Mouse (Mus musculus) heart, embryonic 13.5 days (tissue): ENCODE results near the gene Bmp4. TPM values are rescaled to one million over a fixed set of nuclear protein-coding genes. Genes with fewer than 3 reads are reported as not detected.

ENCODE experiments used
- ATAC-seq: fragments of 200-750 bp; cut with Nextera tagmentation; 2 replicates; pipeline ENCODE4 v1.8.0; 2017; ENCODE audit warnings: moderate TSS enrichment; ENCODE audit not compliant: insufficient number of reproducible peaks, low FRiP score, low TSS enrichment; ENCODE audit errors: extremely low read depth
- H3K27ac ChIP-seq: fragments of 300-500 bp; sonication (generic); replicated peaks from 2 replicates; pipeline ENCODE4 v1.5.1; 2015; ENCODE audit warnings: moderate library complexity, mild to moderate bottlenecking, inconsistent platforms
- H3K27me3 ChIP-seq: fragments of 300-500 bp; sonication (generic); replicated peaks from 2 replicates; pipeline ENCODE4 v1.6.1; 2015; ENCODE audit warnings: mild to moderate bottlenecking, inconsistent platforms
- H3K36me3 ChIP-seq: fragments of 300-500 bp; sonication (generic); 2 replicates; pipeline ENCODE4 v1.6.1; 2015; ENCODE audit warnings: mild to moderate bottlenecking, inconsistent platforms
- H3K4me1 ChIP-seq: fragments of 300-500 bp; sonication (generic); 2 replicates; pipeline ENCODE4 v1.6.1; 2015; ENCODE audit warnings: inconsistent platforms
- H3K4me2 ChIP-seq: fragments of 300-500 bp; sonication (generic); 2 replicates; pipeline ENCODE4 v1.6.1; 2015; ENCODE audit warnings: inconsistent platforms, mild to moderate bottlenecking, moderate library complexity
- H3K4me3 ChIP-seq: fragments of 300-500 bp; sonication (generic); 2 replicates; pipeline ENCODE4 v1.5.1; 2015; ENCODE audit warnings: moderate library complexity, mild to moderate bottlenecking, inconsistent platforms
- H3K9ac ChIP-seq: fragments of 300-500 bp; sonication (generic); 2 replicates; pipeline ENCODE4 v1.6.1; 2015; ENCODE audit warnings: inconsistent platforms, mild to moderate bottlenecking, moderate library complexity
- H3K9me3 ChIP-seq: fragments of 300-500 bp; sonication (generic); 2 replicates; pipeline ENCODE4 v1.6.1; 2016; ENCODE audit warnings: inconsistent platforms
- WGBS: fragments of 180-500 bp; shearing (Covaris S2); methylation state at CpG from one replicate; pipeline ENCODE4 v1.1.7; 2015; ENCODE audit warnings: mixed read lengths; 5-methylcytosine and 5-hydroxymethylcytosine counted together
- polyA plus RNA-seq: library from polyadenylated mRNA; unstranded; fragments of >200 nt; fragmentation: Nextera tagmentation; extraction: Ambion mirVana; gene quantifications from 2 replicates; pipeline ENCODE4 v1.2.1, GENCODE M21; 2015

Bmp4 gene
- polyA plus RNA-seq, 1 experiment from 2014 or later: 23.9 TPM

DNA sequence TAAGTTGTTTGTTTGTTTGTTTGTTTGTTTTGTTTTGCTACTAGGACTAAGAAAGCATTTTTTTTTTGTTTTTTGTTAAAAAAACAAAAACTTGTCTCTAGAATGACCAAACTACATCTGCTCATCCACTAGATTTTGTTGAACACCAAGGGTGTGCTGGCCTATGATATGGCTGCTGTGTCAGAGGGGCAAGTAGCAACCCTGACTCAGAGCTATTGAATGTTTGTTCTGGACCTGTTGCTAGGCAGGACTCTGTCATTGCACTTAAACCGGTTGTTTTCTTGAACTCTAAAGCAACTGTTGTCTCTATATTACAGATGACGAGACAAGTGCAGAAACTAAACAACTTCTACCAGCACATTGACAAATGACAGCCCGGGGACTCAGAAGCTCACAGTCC is 17.9 kb upstream of the Bmp4 start:
- Histone ChIP-seq H3K4me2 (no peak overlapping the region), H3K9ac (no peak overlapping the region), H3K9me3 (no peaks in the 10 kb centered on the region), H3K27ac (no peak overlapping the region), H3K27me3 (no peaks in the 10 kb centered on the region), H3K4me1 (no peaks in the 10 kb centered on the region), H3K36me3 (no peaks in the 10 kb centered on the region), H3K4me3 (no peak overlapping the region)
- ATAC-seq: no peak
- 79% methylated on average over 3 of the region's 3 CpGs for WGBS

DNA sequence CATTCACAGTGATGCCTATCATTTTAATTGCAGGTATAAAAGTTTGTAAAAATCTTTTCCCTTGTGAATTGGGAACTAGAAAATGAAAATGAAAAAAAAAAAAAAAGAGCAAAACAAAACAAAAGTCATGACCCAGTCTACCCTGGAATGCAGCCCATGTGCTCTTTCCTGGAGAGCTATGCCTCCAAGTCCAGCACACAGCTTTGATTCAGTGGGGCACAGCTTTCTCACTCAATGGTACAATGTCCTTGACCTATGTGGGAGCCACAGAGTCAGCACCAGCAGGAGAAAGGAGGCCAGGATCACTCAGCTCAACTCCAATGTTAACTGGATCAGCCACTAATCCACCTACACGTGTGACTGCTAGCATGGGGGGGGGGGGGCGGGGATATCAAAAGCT is 9.5 kb upstream of the Bmp4 start:
- ATAC-seq: no peak
- no peak overlapping the region for H3K9ac ChIP-seq

DNA sequence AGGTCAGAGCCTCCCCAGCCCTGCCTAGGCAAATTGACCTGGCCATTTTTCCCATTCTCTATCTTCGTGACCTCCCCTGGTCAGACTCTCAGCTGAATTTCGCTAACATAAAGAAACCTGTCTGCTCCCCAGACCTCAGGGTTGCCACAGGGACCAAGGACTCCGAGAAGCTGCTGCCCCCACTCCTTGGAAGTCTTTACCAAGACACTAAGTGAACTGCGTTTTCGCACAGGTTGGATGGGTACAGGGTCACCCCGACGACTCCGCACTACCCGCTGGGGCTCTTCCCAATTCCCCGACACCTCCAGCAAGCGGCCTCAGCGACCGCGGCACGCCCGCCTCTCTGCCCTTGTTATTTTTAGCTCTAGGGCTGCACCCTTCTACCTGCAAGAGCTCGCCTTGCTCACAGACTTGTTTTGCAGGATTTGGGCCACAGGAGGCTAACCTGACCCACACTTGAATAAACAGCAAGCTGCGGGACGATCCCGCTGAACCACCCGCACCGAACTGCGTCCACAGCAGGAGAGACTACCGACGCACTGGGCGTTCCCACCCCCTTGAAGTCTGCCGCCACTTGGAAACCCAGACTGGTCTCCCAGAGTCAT is 7.7 kb upstream of the Bmp4 start:
- 3% methylated on average over 27 of the region's 27 CpGs for WGBS
- Histone ChIP-seq H3K4me1 (peaks cover 11% of the 10 kb centered on the region), H3K27ac (no peak overlapping the region), H3K27me3 (peaks cover 33% of the 10 kb centered on the region), H3K9ac (peak overlapping the region; percentile 65), H3K4me3 (peak overlapping the region; percentile 49), H3K36me3 (no peaks in the 10 kb centered on the region), H3K4me2 (peak overlapping the region; percentile 75), H3K9me3 (no peaks in the 10 kb centered on the region)
- ATAC-seq: no peak

More for the DNA sequence above, 9.5 kb upstream of the Bmp4 start:
- Histone ChIP-seq H3K4me1 (peaks cover 11% of the 10 kb centered on the region), H3K4me3 (no peak overlapping the region), H3K27me3 (peaks cover 30% of the 10 kb centered on the region), H3K9me3 (no peaks in the 10 kb centered on the region), H3K4me2 (no peak overlapping the region), H3K27ac (no peak overlapping the region), H3K36me3 (no peaks in the 10 kb centered on the region)
- 54% methylated on average over 2 of the region's 2 CpGs for WGBS

DNA sequence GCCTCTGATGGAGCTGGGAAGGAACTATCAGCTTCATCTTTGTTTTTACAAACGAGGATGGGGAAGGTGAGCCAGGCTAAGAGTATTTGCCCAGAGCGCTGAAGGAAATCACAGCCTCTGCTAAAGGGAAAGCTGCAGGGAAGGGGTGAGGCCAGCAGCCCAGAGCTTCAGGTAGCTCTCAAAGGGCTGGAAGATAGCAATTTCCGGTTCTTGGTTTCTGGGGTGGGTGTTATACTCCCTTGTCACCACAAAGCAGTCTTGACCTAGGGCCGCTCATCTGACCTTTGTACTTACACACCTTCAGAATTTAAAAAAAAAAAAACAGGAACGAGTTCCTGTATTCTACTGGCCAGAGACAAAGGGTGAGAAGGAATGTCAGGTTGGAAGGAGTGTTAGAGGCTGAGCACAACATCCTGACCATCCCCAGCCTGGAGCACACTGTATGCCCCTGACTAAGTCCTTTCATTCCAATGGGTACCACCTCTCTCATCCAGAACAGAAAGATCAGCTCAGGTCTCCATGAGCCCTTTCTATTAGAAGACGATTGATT is 1.2 kb upstream of the Bmp4 start:
- Histone ChIP-seq H3K4me2 (no peak overlapping the region), H3K9ac (no peak overlapping the region), H3K27ac (no peak overlapping the region), H3K36me3 (no peaks in the 10 kb centered on the region), H3K27me3 (peaks cover 52% of the 10 kb centered on the region), H3K4me1 (peaks cover 21% of the 10 kb centered on the region), H3K4me3 (no peak overlapping the region), H3K9me3 (no peaks in the 10 kb centered on the region)
- ATAC-seq: no peak
- 52% methylated on average over 6 of the region's 6 CpGs for WGBS

- H3K27me3 ChIP-seq: peaks cover 45% of the 10 kb centered on the region
- peak overlapping the region; percentile 70 for H3K4me3 ChIP-seq
- ATAC-seq: no peak
- peaks cover 33% of the 10 kb centered on the region for H3K4me1 ChIP-seq
- 5% methylated on average over 24 of the region's 24 CpGs for WGBS
- peak overlapping the region; percentile 29 for H3K27ac ChIP-seq
- peak overlapping the region; percentile 86 for H3K9ac ChIP-seq
- no peaks in the 10 kb centered on the region for H3K9me3 ChIP-seq
- no peaks in the 10 kb centered on the region for H3K36me3 ChIP-seq
- peak overlapping the region; percentile 85 for H3K4me2 ChIP-seq
These were observed 826 bp downstream of the Bmp4 start for GRCm38 (mm10) chr14:46389438-46390248.

- under 1% methylated on average over 27 of the region's 27 CpGs for WGBS
- Histone ChIP-seq H3K36me3 (peaks cover 7% of the 10 kb centered on the region), H3K4me1 (peaks cover 37% of the 10 kb centered on the region), H3K9ac (peak overlapping the region; percentile 86), H3K9me3 (no peaks in the 10 kb centered on the region), H3K4me2 (peak overlapping the region; percentile 85), H3K27me3 (peaks cover 50% of the 10 kb centered on the region), H3K27ac (peak overlapping the region; percentile 92), H3K4me3 (peak overlapping the region; percentile 70)
- no peak for ATAC-seq
These were observed 1.8 kb downstream of the Bmp4 start for GRCm38 (mm10) chr14:46388636-46389035.

- Histone ChIP-seq H3K36me3 (peaks cover 11% of the 10 kb centered on the region), H3K4me2 (peak overlapping the region; percentile 85), H3K9me3 (no peaks in the 10 kb centered on the region), H3K27ac (peak overlapping the region; percentile 92), H3K4me1 (peaks cover 37% of the 10 kb centered on the region), H3K27me3 (peaks cover 47% of the 10 kb centered on the region), H3K9ac (peak overlapping the region; percentile 86), H3K4me3 (peak overlapping the region; percentile 70)
- under 1% methylated on average over 41 of the region's 41 CpGs for WGBS
- no peak for ATAC-seq
These were observed 2.5 kb downstream of the Bmp4 start for GRCm38 (mm10) chr14:46387821-46388481.

DNA sequence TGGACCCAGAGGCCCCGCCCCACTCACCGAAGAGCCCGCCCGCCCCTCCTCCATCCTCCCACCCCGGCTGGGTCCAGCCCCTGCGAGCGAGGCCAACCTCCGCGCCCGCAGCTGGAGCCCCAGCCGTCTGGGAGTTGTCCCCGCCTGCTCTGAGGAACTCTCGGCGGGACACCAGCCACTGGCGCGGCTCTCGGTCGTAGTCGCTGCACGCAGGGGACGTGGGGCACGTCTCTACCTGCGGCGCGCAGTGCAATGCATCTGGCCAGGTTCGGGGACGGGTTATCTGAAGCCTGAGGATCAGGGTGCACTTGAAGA is 3.2 kb downstream of the Bmp4 start:
- Histone ChIP-seq H3K9ac (peak overlapping the region; percentile 86), H3K27me3 (peaks cover 46% of the 10 kb centered on the region), H3K9me3 (no peaks in the 10 kb centered on the region), H3K4me1 (peaks cover 37% of the 10 kb centered on the region), H3K36me3 (peaks cover 13% of the 10 kb centered on the region), H3K4me3 (peak overlapping the region; percentile 70), H3K4me2 (peak overlapping the region; percentile 85), H3K27ac (peak overlapping the region; percentile 92)
- WGBS: 0% methylated on average over 27 of the region's 27 CpGs
- ATAC-seq: peak; percentile 56; the same call in 1 of the 2 replicates

GRCm38 (mm10) chr14:46386478-46387356 is 3.8 kb downstream of the Bmp4 start:
- Histone ChIP-seq H3K4me3 (peak overlapping the region; percentile 70), H3K27me3 (peaks cover 42% of the 10 kb centered on the region), H3K9ac (peak overlapping the region; percentile 83), H3K4me1 (peaks cover 39% of the 10 kb centered on the region), H3K9me3 (no peaks in the 10 kb centered on the region), H3K36me3 (peaks cover 16% of the 10 kb centered on the region), H3K4me2 (peak overlapping the region; percentile 85), H3K27ac (peak overlapping the region; percentile 75)
- ATAC-seq: no peak
- under 1% methylated on average over 28 of the region's 28 CpGs for WGBS

DNA sequence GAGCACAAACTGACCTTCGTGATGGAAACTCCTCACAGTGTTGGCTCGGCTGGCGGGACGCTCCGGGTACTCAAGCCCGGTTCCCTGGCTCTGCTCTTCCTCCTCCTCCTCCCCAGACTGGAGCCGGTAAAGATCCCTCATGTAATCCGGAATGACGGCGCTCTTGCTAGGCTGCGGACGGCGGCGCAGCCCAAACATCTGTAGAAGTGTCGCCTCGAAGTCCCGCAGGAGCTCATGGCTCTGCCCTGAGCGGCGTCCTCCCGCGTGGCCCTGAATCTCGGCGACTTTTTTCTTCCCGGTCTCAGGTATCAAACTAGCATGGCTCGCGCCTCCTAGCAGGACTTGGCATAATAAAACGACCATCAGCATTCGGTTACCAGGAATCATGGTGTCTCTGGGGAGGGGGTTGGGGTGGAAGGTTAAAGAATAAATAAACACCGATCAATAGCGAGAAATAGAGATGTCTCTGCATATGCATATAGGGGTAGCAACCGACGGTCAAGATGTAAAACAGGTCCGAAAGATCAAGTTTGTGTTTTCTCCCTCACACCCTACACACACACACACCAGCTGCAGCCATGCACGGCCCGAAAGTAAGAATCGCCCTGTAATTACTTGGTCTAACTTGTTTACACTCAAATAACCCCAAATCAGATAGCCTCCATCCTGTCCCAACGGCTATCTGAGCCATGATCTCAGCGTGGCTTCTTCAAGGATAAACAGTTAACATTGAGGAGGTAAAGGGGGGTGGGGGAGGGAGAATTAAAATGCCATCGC is 4.6 kb downstream of the Bmp4 start:
- Histone ChIP-seq H3K4me2 (peak overlapping the region; percentile 85), H3K27ac (peak overlapping the region; percentile 32; the same call in 1 of the 2 replicates), H3K9ac (peak overlapping the region; percentile 83), H3K27me3 (peaks cover 40% of the 10 kb centered on the region), H3K36me3 (peaks cover 16% of the 10 kb centered on the region), H3K9me3 (no peaks in the 10 kb centered on the region), H3K4me1 (peaks cover 47% of the 10 kb centered on the region), H3K4me3 (peak overlapping the region; percentile 70)
- no peak for ATAC-seq
- WGBS: under 1% methylated on average over 39 of the region's 39 CpGs
